Mouse (Mus musculus): ENCODE results near the gene Ptpra.
"Not testable (repeated sequence)": the region's sequence is repeated elsewhere in the genome, so short reads cannot be mapped to it uniquely, and the experiment has no call there.

The Ptpra gene

DNA sequence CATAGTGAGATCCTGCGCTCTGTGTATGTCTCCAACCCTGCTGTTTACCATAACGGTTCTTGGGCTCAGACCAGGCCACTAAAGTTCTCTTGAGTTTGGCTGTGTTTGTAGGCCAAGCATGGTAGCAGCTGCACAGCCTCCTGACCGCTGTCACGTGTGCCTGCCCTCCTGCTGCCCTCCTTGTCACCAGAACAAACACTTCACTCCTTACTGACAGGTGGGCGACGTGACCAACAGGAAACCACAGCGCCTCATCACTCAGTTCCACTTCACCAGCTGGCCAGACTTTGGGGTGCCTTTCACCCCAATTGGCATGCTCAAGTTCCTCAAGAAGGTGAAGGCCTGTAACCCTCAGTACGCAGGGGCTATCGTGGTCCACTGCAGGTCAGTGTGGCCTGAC is 90.2 kb downstream of the Ptpra start:
- no peak for ATAC-seq (ENCODE audit: insufficient number of reproducible peaks, low FRiP score, low TSS enrichment)

DNA sequence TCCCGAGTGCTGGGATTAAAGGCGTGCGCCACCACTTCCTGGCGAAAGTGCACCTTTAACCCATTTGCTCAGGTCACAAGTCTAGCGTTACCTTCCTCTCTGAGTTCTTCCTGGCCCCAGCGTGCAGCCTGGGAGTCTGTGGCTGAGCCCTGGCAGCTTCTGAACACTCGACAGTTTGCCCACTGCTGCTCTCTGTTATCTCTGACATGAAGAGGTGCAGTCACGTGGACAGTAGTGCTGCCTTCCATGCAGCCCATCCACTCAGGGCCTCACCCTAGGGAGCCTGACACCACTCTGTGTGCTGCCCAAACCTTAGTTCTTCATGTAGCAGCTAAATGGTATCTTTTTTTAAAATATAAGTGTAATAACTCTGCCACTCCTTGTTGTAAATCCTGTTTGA is 96.9 kb downstream of the Ptpra start:
- no peak for ATAC-seq (ENCODE audit: insufficient number of reproducible peaks, low FRiP score, low TSS enrichment)

DNA sequence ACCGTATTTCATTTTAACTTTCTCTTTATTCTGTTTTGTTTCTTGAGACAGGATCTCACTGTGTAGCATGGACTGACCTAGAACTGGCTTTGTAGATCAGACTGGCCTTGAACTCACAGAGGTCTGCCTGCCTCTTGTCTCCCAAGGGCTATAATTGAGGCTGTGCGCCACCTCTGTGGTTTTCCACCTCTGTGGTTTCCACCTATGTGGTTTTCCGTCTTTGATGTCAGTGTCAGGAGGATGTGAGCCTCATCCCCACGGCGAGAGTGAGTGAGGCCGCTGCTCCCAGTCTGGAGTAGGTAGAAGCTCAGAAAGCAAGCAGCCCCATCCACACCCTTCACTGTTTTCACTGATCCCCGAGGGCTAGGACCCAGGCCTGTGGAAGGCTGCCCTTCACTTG is 104.8 kb downstream of the Ptpra start:
- no peak for ATAC-seq (ENCODE audit: insufficient number of reproducible peaks, low FRiP score, low TSS enrichment)

DNA sequence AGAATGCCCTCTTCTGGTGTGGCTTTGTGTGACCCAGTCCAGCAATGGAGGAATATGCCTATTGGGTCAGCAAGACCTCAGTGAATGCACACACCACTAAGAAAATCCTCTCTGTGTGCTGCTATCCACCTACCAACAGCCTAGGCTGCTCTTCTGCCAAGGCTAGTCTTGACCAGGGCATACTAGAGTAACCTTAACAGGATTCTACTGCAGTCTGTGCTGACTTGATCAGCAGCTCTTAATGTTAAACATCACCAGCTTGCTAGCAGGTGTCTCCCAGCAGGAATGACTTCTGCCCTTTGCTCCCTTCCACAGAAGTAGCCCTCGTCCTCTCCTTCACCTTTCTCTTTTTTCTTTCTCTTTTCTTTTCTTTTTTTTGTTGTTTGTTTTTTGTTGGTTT is 106.2 kb downstream of the Ptpra start:
- no peak for ATAC-seq (ENCODE audit: insufficient number of reproducible peaks, low FRiP score, low TSS enrichment)

DNA sequence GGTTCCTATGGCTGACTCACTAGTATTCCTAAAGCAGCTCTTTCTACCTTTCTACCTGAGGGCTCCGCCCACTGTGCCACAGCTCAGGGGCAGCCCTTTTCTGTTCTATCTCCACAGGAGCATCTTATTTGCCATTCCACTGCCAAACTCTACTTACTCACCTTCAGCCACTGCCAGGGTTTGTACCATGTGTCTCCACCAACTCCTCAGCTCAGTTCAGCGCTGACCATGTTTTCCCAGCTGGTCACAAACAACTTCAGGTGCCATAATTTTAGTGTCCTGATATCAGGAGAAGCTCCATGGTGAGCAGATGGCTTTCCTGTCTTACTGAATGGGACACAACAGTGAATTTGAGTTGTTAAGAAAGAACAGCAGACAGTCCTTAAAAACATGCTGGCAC is 107.4 kb downstream of the Ptpra start:
- no peak for ATAC-seq (ENCODE audit: insufficient number of reproducible peaks, low FRiP score, low TSS enrichment)

DNA sequence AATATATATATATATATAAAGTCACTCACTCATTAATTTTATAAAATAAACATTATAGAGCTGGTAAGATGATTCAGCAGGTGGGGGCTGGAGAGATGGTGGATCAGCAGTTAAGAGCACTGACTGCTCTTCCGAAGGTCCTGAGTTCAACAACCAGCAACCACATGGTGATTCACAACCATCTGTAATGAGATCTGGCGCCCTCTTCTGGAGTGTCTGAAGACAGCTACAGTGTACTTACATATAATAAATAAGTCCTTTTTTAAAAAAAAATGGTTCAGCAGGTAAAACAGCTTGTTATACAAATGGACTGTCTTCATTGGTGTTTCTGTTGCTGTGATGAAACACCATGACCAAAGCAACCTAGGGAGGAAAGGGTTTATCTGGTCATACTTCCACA is 107.9 kb downstream of the Ptpra start:
- no peak for ATAC-seq (ENCODE audit: insufficient number of reproducible peaks, low FRiP score, low TSS enrichment)

DNA sequence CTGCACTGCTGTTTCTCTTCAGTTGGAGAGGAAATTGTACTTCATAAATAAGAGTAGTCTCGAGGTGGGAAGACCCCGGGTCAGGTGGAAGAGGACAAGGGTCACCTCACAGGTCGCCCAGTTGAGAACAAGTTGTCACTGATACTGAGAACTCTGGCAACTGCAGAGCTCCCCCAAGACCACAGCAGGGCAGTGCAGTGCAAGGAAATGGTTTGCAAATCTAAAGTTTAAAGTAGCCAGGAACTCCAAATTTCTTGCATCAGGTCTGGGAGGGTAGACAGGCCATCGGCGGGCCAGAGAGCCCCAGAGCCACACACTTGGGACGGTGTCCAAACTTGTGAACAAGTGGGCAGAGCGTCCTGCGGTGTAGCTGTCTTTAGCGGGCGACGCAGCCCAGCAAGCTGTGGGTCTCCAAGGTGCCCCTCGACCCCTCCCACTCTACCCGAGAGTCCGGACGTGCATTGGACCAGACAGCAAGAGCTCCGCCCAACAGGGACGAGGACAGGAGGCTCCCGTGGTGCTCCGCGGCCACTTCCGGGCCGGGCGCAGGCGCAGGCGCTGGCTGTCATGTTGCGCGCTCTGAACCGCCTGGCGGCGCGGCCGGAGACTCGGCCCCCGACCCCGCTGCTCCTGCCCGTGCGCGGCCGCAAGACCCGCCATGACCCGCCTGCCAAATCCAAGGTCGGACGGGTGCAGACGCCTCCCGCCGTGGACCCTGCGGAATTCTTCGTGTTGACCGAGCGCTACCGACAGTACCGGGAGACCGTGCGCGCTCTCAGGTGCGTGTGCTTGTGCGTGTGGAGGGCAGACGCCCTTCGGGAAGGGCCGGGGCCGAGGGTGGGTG is 113.4 kb downstream of the Ptpra start, which contains the start of gene Mrps26:
Gene Mrps26 (plus strand): TSS at position 531 of the 844 bp plus-strand sequence.
- ATAC-seq (ENCODE audit: insufficient number of reproducible peaks, low FRiP score, low TSS enrichment) = peak; percentile 95

DNA sequence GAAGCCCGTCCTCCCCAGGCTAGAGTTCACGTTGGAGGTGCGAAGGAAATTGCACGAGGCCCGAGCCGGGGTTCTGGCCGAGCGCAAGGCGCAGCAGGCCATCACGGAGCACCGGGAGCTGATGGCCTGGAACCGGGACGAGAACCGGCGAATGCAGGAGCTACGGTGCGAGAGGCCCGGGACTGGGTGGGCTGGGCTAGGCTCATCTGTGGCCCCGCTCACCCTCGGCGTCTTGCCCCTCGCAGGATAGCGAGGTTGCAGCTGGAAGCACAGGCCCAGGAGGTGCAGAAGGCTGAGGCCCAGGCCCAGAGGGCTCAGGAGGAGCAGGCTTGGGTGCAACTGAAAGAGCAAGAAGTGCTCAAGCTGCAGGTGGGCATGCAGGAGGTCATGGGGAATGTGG is 114.0 kb downstream of the Ptpra start:
- ATAC-seq (ENCODE audit: insufficient number of reproducible peaks, low FRiP score, low TSS enrichment) = peak; percentile 17

DNA sequence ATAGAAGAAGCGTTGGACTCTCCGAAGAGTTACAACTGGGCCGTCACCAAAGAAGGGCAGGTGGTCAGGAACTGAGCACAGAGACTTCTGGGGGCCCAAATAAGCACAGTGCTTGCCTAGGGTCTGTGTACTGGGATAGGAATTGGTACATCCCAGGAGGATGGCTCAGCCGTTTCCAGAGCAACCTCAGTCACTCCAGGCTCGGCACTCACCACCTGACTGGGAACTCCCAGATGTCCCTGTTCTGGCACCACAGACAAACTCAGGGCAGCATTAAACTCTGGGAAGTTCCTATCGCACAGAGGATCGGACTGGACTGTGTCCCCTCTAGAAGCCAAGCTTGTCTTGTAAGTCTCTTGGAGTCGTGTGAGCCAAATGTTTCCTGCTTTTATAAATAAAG is 114.9 kb downstream of the Ptpra start:
- no peak for ATAC-seq (ENCODE audit: insufficient number of reproducible peaks, low FRiP score, low TSS enrichment)

DNA sequence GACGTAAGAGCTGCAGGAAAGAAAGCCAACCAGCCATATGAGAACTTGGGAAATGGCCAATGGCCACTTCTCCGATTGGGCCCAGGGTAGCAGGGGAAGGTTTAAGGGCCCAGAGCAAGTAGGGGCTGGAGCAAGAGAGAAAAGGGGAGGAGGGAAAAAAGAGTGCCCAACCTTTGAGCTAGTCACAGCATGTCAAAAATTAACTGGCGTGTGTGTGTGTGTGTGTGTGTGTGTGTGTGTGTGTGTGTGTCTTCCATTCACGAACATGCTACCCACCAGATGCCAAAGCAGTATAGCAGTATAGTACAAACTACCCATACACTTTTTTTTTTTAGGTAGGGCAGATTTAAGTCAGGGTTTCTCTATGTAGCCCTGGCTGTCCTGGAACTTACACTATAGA is 118.8 kb downstream of the Ptpra start:
- ATAC-seq (ENCODE audit: insufficient number of reproducible peaks, low FRiP score, low TSS enrichment) = no peak

DNA sequence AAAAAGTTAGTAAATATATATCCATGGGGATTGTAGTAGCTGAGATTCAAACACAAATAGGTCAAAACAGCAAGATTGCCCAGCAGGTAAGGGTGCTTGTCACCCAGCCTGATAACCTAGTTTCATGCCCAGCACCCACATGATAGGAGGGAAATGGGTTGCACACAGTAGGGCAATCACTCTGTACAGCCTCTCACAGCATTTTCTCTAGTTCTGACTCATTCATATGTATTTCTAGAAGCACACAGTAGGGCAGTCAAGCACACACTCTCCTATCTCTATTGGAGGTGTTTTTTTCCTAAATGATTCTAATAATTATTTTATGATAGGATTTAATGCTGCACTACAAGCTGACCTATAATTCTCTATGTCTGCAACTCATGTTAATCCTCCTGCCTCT is 119.8 kb downstream of the Ptpra start:
- ATAC-seq (ENCODE audit: insufficient number of reproducible peaks, low FRiP score, low TSS enrichment) = no peak

DNA sequence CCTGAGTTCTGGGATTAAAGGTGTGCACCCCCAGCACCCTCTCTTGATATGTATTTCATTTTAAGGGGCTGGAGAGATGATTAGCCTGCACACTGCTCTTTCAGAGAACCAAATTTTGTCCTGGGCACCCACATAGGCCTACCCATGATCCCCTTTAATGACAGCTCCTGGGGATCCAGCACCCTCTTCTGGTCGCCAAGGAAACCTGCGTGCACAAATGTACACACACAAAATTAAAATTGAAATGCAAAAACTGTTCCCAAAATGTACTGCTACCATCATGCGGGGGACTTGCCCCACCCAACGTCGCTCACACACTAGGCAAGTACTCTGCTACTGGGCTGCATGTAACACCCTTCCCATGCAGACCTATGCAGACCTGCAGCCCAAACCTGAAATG is 124.9 kb downstream of the Ptpra start:
- ATAC-seq (ENCODE audit: insufficient number of reproducible peaks, low FRiP score, low TSS enrichment) = no peak

DNA sequence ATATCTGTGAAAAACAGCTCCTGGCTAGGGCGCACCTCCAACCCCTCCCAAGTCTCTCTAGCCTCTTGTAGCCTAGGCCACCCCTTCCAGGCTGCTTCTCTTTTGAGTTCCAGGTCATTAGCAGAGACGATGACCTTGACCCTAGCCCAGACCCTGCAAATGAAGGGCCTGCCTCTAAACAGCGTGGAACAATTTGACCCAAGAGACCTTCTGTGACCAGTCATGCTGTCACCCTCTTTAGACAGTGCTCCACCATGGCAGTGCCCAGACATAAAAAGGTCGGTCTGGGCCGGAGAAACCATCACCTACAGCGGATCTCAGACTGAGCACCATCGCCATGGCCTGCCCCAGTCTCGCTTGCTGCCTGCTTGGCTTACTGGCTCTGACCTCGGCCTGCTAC is 125.8 kb downstream of the Ptpra start, which contains the start of gene Oxt:
Gene Oxt (plus strand): TSS at position 301 of the 400 bp plus-strand sequence.
- no peak for ATAC-seq (ENCODE audit: insufficient number of reproducible peaks, low FRiP score, low TSS enrichment)

DNA sequence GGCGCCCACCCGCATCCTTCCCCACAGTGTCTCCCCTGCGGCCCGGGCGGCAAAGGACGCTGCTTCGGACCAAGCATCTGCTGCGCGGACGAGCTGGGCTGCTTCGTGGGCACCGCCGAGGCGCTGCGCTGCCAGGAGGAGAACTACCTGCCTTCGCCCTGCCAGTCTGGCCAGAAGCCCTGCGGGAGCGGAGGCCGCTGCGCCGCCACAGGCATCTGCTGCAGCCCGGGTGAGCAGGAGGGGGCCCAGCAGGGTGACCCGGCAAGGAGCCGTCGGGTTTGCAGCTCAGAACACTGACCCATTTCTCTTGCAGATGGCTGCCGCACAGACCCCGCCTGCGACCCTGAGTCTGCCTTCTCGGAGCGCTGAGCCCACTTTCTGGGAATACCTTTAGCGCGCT is 126.5 kb downstream of the Ptpra start:
- not testable (repeated sequence) for ATAC-seq (ENCODE audit: insufficient number of reproducible peaks, low FRiP score, low TSS enrichment)

DNA sequence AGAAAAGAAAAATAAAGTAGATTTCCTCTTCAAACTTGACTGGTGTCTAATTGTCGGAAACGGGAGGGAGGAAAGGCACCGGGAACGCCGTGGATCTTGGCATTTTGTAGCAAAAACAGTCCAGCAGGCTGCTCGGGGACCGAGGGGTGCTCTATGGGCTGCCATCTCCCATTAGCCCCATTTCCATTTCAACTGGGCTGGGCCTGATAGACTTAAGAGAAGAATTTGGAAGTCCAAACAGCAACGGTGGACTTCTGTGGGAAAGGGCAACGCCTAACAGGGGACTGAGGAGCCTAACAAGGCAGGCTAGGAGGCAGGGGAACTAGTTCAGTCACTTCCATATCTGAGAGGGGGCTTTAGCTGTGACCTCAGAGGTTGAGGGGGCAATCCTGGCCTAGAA is 126.9 kb downstream of the Ptpra start:
- ATAC-seq (ENCODE audit: insufficient number of reproducible peaks, low FRiP score, low TSS enrichment) = no peak

DNA sequence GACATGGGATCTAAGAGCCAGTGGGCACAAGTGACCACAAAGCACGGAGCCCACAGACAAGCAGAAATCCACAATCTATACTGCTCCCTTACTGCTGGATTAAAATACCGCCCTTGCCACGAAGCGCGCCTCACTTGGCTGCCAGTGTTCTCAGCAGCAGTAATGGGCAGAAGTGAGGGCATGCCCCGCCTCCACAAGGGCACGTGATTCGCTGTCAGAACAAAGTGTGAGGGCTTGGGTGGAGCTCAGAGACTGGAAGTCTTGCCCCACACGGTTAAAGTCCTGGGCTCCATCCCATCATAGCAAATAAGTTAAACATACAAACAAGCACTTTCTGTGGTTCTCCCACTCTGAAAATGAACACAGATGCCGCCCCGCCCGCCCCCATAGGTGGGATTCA is 127.6 kb downstream of the Ptpra start:
- no peak for ATAC-seq (ENCODE audit: insufficient number of reproducible peaks, low FRiP score, low TSS enrichment)

DNA sequence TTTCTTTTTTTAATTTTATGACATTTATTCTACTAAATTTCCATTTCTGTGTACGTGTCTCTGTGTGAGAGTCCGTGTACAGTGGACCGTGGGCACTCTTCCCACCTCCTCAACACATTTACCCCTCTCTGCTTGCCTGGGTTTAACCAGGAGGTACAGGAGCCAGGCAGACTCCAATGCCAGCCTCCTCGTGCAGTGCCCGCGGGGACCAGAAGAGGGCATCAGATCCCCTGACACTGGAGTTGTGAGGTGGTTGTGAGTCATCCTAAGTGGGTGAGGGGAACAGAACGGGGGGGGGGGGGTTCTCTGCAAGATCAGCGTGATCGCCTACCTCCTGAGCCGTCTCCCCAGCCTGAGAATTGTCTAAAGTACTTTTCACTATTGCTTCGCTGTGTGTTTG is 128.1 kb downstream of the Ptpra start:
- ATAC-seq (ENCODE audit: insufficient number of reproducible peaks, low FRiP score, low TSS enrichment) = no peak

DNA sequence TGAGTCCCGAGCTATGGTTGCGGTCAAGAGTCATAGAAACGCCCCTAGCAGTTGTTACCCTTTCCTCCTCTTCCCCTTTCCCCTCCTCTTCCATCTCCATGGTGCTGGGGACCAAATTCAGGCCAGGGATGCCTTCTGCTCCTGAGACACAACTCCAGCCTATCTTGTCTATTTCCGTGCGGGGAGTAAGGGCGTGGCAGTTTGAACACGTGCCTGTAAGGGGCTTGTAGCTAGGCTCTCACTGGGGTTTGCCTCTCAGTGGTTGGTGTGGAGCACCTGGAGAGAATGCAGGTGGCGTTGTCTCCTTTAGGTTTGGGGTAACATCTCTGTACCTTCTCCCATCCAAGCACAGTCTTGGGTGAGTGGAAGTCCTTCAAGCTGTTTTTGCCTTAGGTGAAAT is 129.7 kb downstream of the Ptpra start:
- ATAC-seq (ENCODE audit: insufficient number of reproducible peaks, low FRiP score, low TSS enrichment) = no peak

DNA sequence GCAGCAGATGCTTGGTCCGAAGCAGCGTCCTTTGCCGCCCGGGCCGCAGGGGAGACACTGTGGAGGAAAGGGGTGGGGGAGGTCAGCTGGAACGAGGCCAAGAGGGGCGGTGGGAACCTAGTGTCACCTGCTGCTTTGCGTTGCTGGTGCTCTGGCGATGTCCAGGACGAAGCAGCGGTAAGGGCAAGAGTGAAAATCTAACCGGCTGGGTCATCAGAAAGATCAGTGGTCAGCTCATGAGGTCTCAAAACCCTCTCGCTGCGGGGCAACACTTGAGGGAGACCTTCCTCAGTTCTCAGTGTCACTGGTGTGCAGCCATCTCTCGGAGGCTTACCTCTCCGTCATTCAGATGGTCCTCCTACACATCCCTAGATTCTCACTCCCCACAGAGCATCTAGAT is 131.1 kb downstream of the Ptpra start:
- ATAC-seq (ENCODE audit: insufficient number of reproducible peaks, low FRiP score, low TSS enrichment) = no peak

DNA sequence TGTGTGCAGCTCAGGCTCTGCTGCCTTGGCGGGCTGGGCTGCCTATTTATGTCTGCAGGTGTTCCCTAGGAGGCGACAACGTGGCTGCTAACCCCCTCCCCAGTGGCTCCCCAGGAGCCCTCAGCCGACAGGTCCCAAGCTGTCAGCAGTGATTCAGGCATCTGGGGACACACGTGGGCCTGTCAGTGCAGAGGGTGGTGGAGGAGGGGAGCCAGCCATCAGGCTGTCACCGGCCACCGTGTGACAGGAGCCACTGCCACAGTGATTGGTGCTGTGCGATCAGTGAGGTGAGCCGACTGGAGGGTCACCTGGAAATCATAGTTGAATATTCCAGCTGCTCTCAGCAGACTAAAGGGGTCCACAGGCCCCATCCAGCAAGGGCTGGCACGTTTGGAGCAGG is 132.5 kb downstream of the Ptpra start, which contains the start of gene Avp:
Gene Avp (minus strand): TSS at position 3 of the 400 bp plus-strand sequence.
- no peak for ATAC-seq (ENCODE audit: insufficient number of reproducible peaks, low FRiP score, low TSS enrichment)

DNA sequence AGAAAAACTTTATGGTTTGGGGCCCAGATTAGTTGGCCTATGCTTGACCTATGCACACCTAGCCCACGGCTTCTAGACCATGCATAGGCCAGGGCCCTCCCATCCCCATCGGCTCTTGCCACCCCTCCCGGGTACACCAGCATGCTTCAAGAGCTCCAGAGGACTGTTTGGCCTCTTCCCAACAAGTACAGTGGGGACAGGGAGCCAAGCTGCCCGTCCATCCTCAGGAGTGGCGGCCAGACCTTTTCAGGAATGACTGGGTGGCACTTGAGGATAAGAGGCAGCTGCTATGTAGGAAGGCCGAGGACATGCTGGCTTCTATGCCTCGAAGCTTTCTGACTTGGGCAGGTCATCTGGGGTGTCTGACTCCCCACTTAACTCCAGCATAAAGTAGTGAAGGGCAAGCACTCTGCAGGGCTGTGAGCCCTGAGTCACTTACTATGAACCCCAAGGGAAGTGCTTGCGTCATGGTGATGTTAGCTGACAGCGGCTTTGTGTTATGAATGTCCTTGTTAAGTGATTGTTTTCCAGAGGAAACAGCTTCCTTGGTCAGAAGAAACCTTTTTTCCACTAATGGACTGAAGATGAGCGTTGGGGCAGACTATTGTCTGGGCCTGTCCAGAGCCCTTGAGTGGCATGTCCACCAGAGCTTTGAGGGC is 134.0 kb downstream of the Ptpra start:
- no peak for ATAC-seq (ENCODE audit: insufficient number of reproducible peaks, low FRiP score, low TSS enrichment)

DNA sequence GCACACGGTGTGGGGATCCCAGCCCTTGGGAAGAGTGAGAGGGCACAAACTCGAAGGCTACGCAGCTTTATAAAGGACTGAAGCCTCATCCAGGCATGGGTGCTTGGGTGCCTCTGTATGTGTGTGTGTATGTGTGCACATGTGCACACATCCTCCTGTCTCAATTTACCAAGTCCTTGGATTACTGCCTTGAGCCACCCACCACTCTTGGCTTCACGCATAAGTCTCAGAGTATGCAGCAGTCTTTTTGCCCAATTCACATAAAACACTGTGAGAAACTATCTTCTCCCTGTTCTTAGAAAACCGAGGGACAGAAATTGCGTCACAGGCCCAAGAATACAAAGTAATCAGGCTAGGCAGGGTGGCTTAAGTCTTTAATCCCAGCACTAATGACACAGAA is 135.9 kb downstream of the Ptpra start:
- ATAC-seq (ENCODE audit: insufficient number of reproducible peaks, low FRiP score, low TSS enrichment) = no peak

Measured in cerebellum, adult (tissue).